Mouse (Mus musculus) E14TG2a.4 (cell line): ENCODE data around the gene Dtx3.

ENCODE experiments used
- CTCF ChIP-seq: conservative IDR thresholded peaks from 2 replicates; pipeline ENCODE4 v1.5.1; 2014; ENCODE audit warnings: low read length
- NANOG ChIP-seq: IDR thresholded peaks from 2 replicates; pipeline ENCODE4 v1.6.1; 2014; ENCODE audit warnings: borderline replicate concordance, low read length, mixed read lengths

DNA sequence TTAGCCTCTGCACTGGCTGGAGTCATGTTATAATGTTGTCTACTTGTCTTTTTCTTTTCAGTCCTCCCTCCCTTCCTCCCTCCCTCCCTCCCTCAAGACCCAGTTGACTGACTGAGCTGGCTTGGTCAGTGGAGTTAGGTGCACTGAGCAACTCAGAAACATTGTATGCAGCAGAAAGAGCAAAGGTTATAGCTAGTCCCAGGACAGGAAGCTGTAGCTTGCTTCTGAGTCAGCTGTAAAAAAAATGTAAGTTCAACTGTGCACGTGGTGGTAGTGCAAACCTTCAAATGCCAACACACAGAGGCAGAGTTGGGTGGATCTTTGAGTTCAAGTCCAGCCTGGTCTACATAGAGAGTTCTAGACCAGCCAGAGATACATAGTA is 18.9 kb upstream of the Dtx3 start:
- TF ChIP-seq CTCF (no peak), NANOG (no peak)
